Mouse (Mus musculus) left cerebral cortex, postnatal 36 days (tissue): Measurements from ENCODE around the gene Ccdc106. TPM values are rescaled to one million over a fixed set of nuclear protein-coding genes. Genes with fewer than 3 reads are reported as not detected.

ENCODE experiments used
- DNase-seq, 2 experiments: peaks; one replicate each; pipeline ENCODE4 v3.0.0; 2021 to 2022; ENCODE audit warnings: low spot score in 2 of 2, mixed read lengths in 1 of 2
- intact Hi-C: fragments of 180-260 bp; cut with DNase I; formaldehyde crosslinking; loops from one replicate; pipeline ENCODE4 v1.15.1; 2025
- total RNA-seq, 2 experiments: library from RNA; stranded (reverse); gene quantifications; 2 replicates each; pipeline ENCODE4 v1.2.3; 2021

Gene Ccdc106
- total RNA-seq, 2 experiments from 2014 or later, result 60.6 to 60.9 TPM

DNA sequence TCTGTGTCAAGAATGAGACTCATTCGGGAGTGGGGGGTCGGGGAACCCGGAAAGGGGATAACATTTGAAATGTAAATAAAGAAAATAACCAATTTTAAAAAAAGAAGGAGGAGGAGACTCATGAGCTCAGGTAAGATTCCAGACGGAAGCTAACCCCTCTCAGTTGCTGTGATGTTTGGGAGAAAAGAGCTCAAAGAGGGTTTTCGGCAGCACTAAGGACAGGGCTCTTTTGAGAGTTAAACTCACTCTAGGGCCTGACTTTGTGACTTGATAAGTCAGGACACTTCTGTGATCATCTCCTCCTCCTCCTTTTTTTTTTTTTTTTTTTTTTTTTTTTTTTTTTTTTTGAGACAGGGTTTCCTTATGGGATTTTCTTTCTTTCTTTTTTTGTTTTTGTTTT lies 18.6 kb downstream of the Ccdc106 start:
- no peak for DNase-seq
- intact Hi-C loops, result no loop called here

DNA sequence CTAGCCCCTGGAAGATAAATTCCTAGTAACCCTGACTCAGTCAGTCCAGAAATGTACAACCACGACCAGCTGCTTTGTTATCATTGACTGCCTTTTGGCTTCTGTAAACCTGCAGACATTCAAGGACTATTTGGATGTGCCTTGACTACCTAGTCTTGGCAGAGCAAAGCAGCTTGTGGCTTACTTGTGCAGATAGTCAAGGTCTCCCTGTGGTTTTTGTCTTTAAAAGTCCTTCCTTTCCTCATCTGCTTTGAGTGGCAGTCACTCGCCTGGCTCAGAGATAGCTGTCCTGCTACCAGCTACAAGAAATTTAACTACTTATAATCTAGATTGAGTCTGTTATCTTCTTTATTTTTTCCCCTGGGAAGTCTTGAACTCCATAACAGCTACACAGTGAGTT lies 24.6 kb downstream of the Ccdc106 start:
- intact Hi-C loops, result no loop called here

DNA sequence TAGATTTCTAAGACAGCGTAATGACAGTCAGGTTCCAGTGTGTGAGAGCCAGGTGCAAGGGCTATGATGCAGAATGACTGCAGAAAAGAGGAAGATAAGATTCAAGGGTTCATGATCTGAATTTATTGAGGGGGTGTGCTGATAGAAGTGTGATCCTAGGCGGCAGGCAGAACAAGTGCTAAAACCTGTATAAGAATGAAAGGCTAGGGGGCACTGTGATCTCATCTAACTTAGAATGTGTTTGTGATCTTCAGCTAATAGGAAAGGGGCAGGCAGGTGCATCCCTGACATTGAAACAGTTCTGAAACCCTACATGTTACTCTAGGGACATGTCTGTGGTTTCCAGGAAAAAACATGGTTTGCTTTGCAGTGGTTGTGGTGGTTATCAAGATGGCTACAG lies 25.8 kb downstream of the Ccdc106 start:
- intact Hi-C loops, result no loop called here
- DNase-seq, result no peak

More for the DNA sequence above, 24.6 kb downstream of the Ccdc106 start:
- no peak for DNase-seq

DNA sequence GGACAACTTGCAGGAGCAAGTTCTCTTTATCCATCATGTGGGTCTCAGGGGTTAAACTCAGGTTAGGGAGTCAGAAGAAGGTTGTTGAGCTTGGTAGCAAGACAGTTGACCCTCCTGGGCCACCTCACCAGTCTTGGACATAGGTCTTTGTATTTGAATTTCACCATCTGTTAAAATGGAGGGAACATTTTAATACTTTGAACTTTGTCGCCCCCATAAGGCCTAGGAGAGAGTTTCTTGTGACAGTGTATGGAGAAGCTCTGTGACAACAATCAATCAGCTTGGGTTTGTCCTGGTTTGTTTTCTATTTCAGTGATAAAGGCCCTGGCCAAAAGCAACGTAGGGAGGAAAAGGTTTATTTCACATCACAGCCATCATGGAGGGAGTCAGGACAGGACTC lies 27.0 kb downstream of the Ccdc106 start:
- no peak for DNase-seq
- intact Hi-C loops, result no loop called here

DNA sequence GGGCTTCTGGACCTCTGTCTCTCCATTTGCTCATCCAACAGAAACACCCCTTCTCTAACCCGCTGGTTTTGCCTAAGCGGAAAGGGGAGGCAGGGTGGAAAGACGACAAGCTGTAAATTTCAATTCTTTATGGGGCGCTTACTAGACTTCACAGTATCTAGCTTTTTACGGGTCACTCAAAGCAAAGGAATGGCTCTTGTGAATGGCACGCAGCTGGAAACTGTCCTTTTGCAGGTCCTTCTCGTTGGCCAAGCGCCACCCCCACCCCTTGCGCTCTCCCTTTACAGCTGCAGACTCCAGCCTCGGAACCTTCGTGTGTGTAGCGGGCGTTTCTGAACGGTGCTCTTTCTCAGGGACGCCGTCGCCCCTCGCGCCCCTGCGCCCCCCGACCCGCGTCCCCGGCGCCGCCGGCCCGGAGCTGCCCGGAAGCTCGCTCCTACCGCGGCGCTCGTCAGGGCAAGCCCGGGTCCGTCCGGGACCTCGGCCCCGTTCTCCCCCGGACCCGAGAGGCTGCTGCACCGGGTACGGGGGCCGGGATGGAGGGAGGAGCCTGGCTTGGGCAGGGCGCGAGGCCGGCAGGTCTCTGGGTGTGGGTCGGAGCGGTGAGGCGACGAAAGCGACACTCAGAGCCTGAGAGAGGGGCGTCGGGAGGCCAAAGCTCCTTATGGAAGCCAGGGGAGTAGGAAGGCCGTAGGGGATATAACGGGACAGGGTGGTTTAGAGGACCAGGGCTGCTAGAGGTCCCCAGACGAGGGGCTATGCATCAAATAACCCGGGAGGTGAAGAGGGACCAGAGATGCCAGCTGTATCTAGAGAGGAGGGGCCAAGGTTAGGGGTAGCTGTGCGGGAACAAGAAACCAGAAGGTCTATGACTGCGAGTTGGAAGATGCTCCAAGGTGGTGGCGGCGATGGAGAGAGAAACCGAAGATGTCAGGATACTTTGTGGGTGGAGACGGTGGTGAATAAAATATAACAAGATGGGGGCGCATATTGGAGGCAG lies 31.1 kb downstream of the Ccdc106 start, which contains the start of gene Zfp580:
TSS of gene Zfp580 (plus strand) at position 346 of the 1,000 bp plus-strand sequence.
- DNase-seq, result peak; percentile 84 to 88
- intact Hi-C loops, result loop anchor here (2.0 to 5.0 kb wide), 2 partner anchors 31 to 109 kb away; partner anchors contain the start of genes Ccdc106 and Zfp865

DNA sequence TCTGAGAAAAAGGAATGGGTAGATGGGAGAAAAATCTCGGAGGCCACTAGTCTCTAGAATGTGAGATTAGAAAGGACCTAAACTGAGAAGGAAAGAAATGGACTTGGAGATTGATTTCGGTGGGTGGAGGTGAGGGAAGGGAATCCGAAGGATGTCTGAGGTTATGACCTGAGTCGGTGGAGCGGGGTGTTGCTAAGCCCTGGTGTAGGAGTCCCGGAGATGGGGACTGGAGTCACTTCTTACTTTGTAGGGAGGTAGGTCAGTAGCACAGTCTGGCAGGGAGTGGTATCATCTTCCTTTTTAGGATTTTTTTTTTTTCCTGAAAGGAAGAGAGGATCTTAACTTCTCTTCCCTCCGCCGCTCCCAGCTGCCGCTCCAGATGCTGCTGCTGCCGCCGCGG lies 32.1 kb downstream of the Ccdc106 start:
- intact Hi-C loops, result loop anchor here (5.0 kb wide), 1 partner anchor 110 kb away; no protein-coding TSS in a partner anchor
- no peak for DNase-seq

DNA sequence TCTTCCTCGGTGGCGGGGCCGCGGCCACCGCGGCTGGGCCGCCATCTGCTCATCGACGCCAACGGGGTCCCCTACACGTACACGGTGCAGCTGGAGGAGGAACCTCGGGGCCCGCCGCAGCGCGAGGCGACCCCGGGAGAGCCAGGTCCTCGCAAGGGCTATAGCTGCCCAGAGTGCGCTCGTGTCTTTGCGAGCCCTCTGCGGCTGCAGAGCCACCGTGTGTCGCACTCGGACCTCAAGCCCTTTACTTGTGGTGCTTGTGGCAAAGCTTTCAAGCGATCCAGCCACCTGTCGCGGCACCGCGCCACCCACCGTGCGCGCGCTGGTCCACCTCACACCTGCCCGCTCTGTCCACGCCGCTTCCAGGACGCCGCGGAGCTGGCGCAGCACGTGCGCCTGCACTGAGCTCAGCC lies 32.6 kb downstream of the Ccdc106 start:
- intact Hi-C loops, result loop anchor here (5.0 kb wide), 1 partner anchor 111 kb away; no protein-coding TSS in a partner anchor
- DNase-seq, result peak in 1 of 2 experiments; percentile 38

DNA sequence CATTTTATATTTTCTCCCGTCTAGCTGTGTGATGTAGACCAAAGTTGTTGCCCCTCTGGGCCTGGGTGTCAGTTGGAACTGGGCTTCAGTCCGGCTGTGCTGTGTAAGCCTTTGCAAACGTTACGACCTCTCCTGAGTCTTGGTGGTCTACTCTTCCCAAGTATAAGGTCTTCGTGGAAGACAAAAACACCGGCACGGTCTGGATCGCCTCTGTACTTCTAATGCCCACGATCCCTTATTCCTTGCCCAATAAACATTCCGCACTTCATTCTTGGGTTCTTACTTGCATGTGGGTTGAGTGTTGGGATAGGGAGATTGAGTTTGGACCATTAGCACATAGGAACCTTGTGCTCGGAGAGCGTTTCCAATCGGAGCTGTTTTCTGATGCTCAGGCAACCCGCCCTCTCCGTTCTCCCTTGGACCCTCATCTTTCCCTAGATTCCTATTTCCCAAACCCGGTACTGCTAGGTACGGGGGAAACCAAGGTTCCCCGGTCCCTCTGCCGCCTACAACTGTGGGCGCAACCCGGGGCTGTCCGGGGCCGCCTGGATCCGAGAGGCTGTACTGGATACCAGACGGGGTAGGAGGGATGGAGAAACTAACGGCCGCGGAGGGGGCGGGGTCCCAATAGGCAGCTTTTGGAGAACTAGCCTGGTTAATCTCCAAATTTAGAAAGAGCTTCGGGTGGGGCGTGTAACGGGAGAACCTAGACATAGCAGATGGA lies 33.3 kb downstream of the Ccdc106 start:
- peak; percentile 57 to 65 for DNase-seq

DNA sequence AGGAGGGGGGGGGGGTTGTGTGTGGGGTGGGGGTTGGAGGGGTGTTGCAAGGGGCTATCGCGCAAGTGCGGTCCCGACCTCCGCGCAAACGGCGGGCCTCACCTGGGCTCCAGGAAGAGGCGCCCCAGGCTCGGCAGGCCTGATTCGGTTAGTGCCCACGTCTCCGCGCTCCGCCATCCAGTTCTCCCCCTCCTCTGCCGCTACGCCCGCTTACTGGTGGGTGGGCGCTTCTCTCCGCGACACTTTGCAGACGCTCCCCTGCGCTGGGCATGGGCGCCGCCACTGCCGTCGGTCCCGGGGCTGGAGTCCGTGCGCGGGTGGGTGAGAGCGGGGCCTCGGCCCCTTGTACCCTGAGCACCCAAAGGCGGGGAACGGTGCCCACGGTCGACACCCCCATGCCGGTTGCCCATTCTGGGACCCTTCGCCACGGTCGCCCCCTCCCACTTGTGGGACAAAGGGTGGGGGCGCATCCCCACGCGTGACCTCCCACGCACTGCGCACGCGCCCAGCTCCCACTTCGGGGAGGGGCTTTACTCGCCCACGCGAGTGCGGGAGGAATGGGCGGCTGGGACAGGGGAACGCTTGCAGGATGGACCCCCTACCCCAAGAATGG lies 36.4 kb downstream of the Ccdc106 start:
- DNase-seq, result peak in 1 of 2 experiments; percentile 76
- intact Hi-C loops, result loop anchor here (5.0 kb wide), 1 partner anchor 134 kb away; the partner anchor contains the start of gene Nat14

More for the DNA sequence above, 33.3 kb downstream of the Ccdc106 start:
- intact Hi-C loops, result loop anchor here (5.0 kb wide), 1 partner anchor 111 kb away; no protein-coding TSS in a partner anchor

DNA sequence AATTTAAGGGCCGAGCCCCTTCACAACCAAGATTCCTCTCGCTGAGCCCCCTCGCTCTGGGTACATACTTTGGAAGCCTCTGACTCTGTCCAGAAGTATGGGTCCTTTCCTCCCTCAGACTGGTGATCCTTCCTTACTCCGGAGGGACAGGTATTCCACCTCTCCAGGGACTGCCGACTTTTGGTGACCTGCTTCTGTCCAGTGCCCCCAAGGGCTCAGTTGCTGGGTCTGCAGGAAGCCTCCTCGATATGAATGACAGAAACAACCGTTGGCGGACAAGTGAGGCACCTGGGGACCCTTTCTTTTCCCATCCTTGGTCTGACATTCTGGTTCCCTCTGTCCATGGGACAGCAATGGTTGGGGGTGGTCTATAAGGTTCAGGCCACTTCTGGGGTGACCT lies 37.0 kb downstream of the Ccdc106 start:
- intact Hi-C loops, result loop anchor here (5.0 kb wide), 1 partner anchor 135 kb away; the partner anchor contains the start of gene Nat14
- peak in 1 of 2 experiments; percentile 9 for DNase-seq

DNA sequence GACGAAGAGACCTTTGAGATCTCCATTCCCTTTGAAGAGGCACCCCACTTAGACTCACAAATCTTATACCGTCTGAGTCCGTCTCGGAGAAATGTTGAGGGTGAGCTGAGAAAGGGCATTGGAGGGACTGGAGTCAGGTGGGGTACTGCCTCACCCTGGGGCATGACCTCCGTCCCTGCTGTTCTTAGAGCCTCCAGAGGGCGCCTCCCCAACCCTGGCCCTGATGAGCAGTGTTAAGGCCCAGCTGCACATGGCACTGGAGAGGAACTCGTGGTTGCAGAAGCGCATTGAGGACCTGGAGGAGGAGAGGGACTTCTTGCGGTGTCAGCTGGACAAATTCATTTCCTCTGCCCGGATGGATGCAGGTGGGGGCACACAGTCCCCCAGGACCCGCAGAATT lies 37.5 kb downstream of the Ccdc106 start:
- intact Hi-C loops, result loop anchor here (5.0 kb wide), 1 partner anchor 136 kb away; the partner anchor contains the start of gene Nat14
- DNase-seq, result no peak

DNA sequence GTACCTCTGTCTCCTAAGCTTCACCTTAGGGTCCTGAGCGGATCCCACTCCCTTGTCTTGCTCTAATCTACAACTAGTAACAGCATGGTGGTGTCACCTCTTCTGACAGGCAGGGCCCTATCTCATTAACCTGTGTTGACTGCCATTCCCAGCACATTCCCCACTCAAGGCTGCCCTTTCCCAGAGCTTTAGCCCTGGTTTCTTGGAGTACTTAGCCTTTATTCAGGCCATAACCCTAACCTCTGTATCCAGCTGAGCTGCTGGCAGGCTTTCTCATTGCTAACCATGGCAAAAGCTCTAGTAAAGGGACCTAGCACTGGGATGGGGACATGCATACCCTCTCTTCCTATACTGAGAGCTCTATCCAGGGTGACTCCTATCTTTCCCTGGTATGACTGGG lies 38.3 kb downstream of the Ccdc106 start:
- intact Hi-C loops, result loop anchor here (5.0 kb wide), 1 partner anchor 136 kb away; the partner anchor contains the start of gene Nat14
- DNase-seq, result no peak

DNA sequence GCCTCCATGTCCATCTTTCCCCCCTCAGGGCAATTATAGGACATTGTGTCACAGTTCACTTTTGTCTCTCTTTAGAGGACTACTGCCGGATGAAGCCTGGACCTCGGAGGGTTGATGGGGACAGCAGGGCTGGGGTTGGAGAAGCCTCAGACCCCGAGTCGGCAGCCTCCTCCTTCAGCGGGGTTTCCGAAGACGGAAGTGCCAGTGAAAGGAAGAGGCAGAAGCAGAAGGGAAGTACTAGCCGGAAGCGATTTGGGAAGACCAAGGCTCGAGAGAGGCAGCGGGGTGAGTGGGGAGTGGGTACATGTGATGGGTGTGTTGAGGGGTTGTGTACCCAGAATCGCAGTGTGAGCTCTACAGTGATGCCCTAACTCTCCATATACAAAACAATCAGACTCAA lies 39.1 kb downstream of the Ccdc106 start:
- DNase-seq, result peak in 1 of 2 experiments; percentile 11
- intact Hi-C loops, result loop anchor here (5.0 kb wide), 1 partner anchor 137 kb away; the partner anchor contains the start of gene Nat14

DNA sequence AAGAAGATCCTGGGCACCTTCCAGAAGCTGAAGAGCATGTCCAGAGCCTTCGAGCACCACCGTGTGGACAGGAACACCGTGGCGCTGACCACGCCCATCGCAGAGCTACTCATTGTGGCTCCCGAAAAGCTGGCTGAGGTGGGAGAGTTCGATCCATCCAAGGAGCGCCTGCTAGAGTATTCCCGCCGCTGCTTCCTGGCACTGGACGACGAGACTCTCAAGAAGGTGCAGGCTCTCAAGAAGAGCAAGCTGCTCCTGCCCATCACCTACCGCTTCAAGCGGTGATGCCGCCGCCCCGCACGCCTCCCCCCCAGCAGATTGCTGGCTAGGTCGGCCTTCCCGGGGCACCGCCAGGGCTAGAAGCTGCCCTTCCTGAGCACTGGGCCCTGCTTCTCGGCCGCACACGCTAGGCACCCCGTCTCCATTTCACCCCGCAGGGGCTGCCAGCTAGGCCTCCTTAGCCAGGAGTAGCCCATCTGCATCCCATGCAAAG lies 39.9 kb downstream of the Ccdc106 start:
- intact Hi-C loops, result loop anchor here (2.0 to 10.0 kb wide), 2 partner anchors 39 to 1365 kb away; partner anchors contain the start of genes Ccdc106, Mboat7, Tsen34 and Zfp865
- DNase-seq, result peak; percentile 74

DNA sequence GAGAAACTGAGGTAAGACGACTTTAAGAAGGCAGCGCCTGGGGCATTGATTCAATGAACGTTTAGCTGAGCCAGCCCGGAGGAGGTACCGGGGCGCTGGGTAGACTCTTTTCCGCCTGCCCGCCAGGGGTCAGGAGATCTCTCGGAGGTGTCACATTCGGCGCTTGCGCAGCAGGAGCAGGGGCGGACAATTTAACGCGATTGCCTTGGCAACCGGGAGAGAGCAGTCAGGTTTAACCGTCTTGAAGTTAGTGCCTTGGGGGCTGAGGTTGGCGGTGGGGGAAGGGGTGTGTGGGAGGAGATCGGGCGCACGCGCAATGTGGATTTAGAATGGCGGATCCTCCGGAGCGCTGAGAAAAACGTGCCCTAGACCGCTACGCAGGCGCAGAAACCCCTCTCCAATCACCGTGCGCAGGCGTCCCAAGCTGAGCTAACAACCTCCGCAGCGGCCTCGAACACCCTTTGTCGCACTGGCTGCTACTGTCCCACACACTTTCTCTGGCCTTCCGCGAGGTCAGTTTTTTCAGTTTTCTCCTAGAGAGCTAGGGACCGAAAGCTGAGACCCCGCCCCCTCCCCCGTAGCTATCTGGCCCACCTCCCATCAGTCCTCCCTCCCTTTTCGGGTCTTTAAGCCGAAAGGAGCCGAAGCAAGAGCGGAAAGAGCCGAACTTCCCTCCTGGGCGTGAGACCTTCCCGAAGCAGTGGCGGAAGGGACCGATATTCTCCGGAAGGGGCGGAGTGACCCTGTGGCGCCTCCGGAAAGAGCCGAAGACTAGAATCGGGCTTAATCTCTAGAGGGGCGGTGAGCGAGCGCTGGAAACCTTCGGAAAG lies 40.8 kb downstream of the Ccdc106 start:
- DNase-seq, result peak; percentile 98 to 99
- intact Hi-C loops, result loop anchor here (2.0 to 10.0 kb wide), 2 partner anchors 40 to 1366 kb away; partner anchors contain the start of genes Ccdc106, Mboat7, Tsen34 and Zfp865

DNA sequence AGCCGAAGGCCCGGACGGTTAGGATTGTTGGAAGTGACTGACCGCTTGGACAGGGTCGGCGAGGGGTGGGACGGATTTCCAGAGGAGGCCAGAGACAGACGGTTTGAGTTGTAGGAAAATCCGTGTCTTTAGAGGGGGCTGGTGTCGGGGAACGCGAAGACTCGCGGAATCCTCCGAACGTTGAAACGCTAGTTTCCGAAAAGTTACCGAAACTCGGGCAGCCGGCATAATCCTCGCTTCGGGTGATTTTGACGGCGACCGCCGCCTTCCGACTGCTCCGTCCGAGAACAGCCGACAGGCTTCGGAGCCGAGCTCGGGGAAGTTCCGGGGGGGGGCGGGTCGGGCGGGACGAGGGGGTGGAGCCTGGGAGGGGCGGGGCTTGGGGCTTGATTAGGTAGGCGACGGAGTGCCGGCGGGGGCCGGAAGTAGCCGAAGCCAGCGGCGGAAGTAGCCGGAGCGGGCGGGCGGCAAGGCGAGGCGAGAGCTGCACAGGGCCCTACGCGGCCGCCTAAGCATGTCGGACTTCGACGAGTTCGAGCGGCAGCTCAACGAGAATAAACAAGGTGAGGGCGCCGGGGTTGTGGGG lies 41.5 kb downstream of the Ccdc106 start, which contains the start of gene U2af2:
TSS of gene U2af2 (plus strand) at position 370 of the 586 bp plus-strand sequence.
- DNase-seq, result peak; percentile 92 to 93
- intact Hi-C loops, result loop anchor here (1.0 to 10.0 kb wide), 3 partner anchors 18 to 1367 kb away; partner anchors contain the start of genes Ccdc106, Epn1, Mboat7 and Tsen34

DNA sequence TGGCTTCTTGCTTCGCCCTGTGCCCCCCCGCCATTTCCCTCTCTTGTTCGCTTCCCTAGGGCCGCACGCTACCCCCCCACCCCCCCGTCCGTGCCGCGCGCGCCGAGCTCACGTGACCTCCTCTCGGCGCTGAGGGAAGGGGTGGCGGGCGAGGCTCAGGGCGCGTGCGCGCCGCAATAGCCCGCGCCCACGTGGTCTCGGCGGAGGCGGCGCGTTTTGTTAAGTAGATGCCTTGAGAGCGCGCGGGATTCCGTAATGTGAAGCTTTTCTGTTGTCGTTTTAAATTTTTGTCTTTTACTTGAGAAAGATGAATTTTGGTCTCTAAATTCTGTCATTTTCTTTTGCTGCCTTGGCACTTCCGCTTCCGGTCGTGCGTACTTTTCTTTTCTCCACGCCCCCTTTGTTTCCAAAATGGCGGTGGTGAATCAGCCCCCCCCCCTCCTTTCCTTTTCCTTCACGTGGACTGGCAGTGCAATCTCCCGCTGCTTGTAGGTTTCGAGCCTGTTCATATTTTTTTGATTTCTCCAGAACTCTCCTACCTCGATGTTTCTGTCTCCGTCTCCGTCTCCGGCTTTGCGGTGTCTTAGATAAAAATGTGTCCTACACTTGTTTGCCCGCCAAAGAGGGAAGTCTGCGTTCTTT lies 42.1 kb downstream of the Ccdc106 start:
- intact Hi-C loops, result loop anchor here (1.0 to 10.0 kb wide), 2 partner anchors 18 to 1368 kb away; partner anchors contain the start of genes Epn1, Mboat7 and Tsen34
- no peak for DNase-seq
